Mouse (Mus musculus) ES-E14 (cell line): ENCODE measurements around the gene Cybrd1. TPM values are rescaled to one million over a fixed set of nuclear protein-coding genes. Genes with fewer than 3 reads are reported as not detected.

Experiments used
- DNase-seq: peaks from one replicate; pipeline ENCODE4 v3.0.0-alpha.2; 2013; ENCODE audit warnings: low read depth, low spot score
- H3K27ac ChIP-seq: 2 replicates; pipeline ENCODE4 v1.5.1; 2012; ENCODE audit warnings: low read depth, mild to moderate bottlenecking, low read length, moderate library complexity, mixed read lengths; ENCODE audit not compliant: poor library complexity, insufficient read depth, severe bottlenecking
- H3K36me3 ChIP-seq: 2 replicates; pipeline ENCODE4 v1.6.1; 2012; ENCODE audit warnings: mild to moderate bottlenecking, low read length, moderate library complexity, mixed read lengths; ENCODE audit not compliant: control insufficient read depth, poor library complexity, insufficient read depth, severe bottlenecking
- H3K4me1 ChIP-seq, 2 experiments: fragments of 150-350 bp in 1 of 2; sonication (generic) in 1 of 2; 2 replicates each; pipeline ENCODE4 v1.6.1; 2012; ENCODE audit warnings: low read length in 2 of 2, mild to moderate bottlenecking in 1 of 2, mixed read lengths in 1 of 2; ENCODE audit not compliant: control insufficient read depth in 2 of 2, insufficient read depth in 2 of 2, poor library complexity in 1 of 2
- H3K4me3 ChIP-seq, 2 experiments: fragments of 150-350 bp in 1 of 2; sonication (generic) in 1 of 2; 2 replicates each; pipeline ENCODE4 v1.5.1; 2012; ENCODE audit warnings: low read length in 2 of 2, low read depth in 1 of 2, mild to moderate bottlenecking in 1 of 2, mixed read lengths in 1 of 2; ENCODE audit not compliant: insufficient read depth in 1 of 2, poor library complexity in 1 of 2, severe bottlenecking in 1 of 2
- H3K9ac ChIP-seq: 2 replicates; pipeline ENCODE4 v1.6.1; 2012; ENCODE audit warnings: low read depth, mild to moderate bottlenecking, low read length, mixed read lengths; ENCODE audit not compliant: poor library complexity, insufficient read depth, severe bottlenecking
- H3K9me3 ChIP-seq: fragments of 150-350 bp; sonication (generic); 2 replicates; pipeline ENCODE4 v1.6.1; 2012; ENCODE audit warnings: low read depth, mild to moderate bottlenecking, low read length; ENCODE audit not compliant: control insufficient read depth, insufficient read depth
- CHD2 ChIP-seq: IDR thresholded peaks from 2 replicates; pipeline ENCODE4 v1.6.1; 2014; ENCODE audit warnings: mild to moderate bottlenecking, low read depth, low read length, inconsistent platforms
- HCFC1 ChIP-seq: IDR thresholded peaks from 2 replicates; pipeline ENCODE4 v1.6.1; 2012; ENCODE audit warnings: low read length, inconsistent platforms, borderline replicate concordance; ENCODE audit not compliant: insufficient read depth
- MAFK ChIP-seq: IDR thresholded peaks from 2 replicates; pipeline ENCODE4 v1.6.1; 2014; ENCODE audit warnings: mild to moderate bottlenecking, low read depth, low read length, inconsistent platforms; ENCODE audit not compliant: insufficient read depth
- ZC3H11A ChIP-seq: IDR thresholded peaks from 2 replicates; pipeline ENCODE4 v1.6.1; 2012; ENCODE audit warnings: low read depth, mild to moderate bottlenecking, inconsistent platforms, low read length, borderline replicate concordance
- ZNF384 ChIP-seq: IDR thresholded peaks from 2 replicates; pipeline ENCODE4 v1.6.1; 2012; ENCODE audit warnings: low read depth, low read length, inconsistent platforms
- in situ Hi-C, 2 experiments: fragments of 600-800 bp; cut with MboI; formaldehyde crosslinking; loops; one replicate each; pipeline ENCODE4 v1.15.1; 2025; ENCODE audit warnings: low sequenced_read_pairs in 2 of 2, inconsistent platforms in 1 of 2; ENCODE audit not compliant: unreplicated experiment in 2 of 2
- total RNA-seq: library from RNA; depleted of rRNA; stranded (reverse); fragments of 300-350 nt; gene quantifications from 2 replicates; pipeline ENCODE4 v1.2.3, GENCODE M21; 2012

Gene Cybrd1
- total RNA-seq, 1 experiment, result 0.31 TPM

DNA sequence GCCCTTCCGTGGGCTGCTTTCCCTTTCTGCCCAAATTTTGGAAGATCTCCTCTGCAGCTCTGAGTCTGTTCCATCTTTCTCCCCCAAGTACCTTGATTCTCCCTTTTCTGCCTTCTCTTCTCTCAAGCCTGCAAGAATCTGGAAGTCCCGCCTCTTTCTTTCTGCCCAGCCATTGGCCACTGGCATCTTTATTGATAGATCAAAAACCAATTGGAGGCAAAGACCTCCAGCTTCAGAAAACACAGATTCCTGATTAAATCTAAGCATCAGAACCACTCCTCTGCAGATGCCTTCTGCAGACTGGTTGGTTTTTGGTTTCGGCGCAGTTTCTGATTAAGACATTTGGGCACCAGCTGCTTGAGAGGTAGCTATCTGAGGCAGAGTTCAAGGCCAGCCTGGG lies 22.9 kb downstream of the Cybrd1 start:
- no peaks in the 10 kb centered on the region for H3K36me3 ChIP-seq
- peak overlapping the region; percentile 26 to 57; a peak in 3 of 4 replicates for H3K4me3 ChIP-seq
- TF ChIP-seq CHD2, result peak; percentile 82
- no peak for TF ChIP-seq MAFK
- TF ChIP-seq ZC3H11A, result no peak
- TF ChIP-seq ZNF384, result no peak
- no peak for TF ChIP-seq HCFC1
- no peak overlapping the region for H3K27ac ChIP-seq
- H3K4me1 ChIP-seq, result peaks cover 0 to 3% of the 10 kb centered on the region in 2 experiments; a peak in 1 of 4 replicates
- no peak for DNase-seq
- in situ Hi-C loops, result no loop called here
- H3K9me3 ChIP-seq, result no peaks in the 10 kb centered on the region
- no peak overlapping the region; the same call in 1 of the 2 replicates for H3K9ac ChIP-seq

- no peaks in the 10 kb centered on the region for H3K9me3 ChIP-seq
- in situ Hi-C loops, result no loop called here
- H3K27ac ChIP-seq, result no peak overlapping the region
- H3K4me1 ChIP-seq, result peaks cover 0 to 3% of the 10 kb centered on the region in 2 experiments; a peak in 1 of 4 replicates
- H3K4me3 ChIP-seq, result no peak overlapping the region
- no peaks in the 10 kb centered on the region for H3K36me3 ChIP-seq
- no peak for TF ChIP-seq ZC3H11A
- no peak for TF ChIP-seq CHD2
- TF ChIP-seq MAFK, result no peak
- no peak for TF ChIP-seq ZNF384
- TF ChIP-seq HCFC1, result no peak
- H3K9ac ChIP-seq, result no peak overlapping the region
- no peak for DNase-seq
Measured at GRCm38 (mm10) chr2:71142410-71142809, 24.7 kb downstream of the Cybrd1 start.

DNA sequence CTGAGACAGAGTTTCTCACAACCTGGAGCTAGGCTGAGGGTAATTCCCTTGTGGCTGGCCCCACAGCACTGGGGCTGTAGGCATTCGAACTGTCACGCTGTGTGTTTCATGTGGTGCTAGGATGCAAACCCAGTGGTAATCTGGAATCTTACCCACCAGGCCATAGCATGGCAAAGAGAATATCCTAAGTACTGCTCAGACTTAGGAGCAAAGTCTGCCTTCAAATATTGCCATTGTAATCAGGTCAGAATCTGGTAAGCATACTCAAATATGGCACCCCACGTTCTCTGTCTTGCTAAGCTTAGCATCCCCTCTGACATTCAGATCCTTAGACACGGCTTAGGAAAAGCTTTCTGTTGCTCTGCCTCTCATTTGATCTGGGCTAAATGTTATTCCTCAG lies 28.1 kb downstream of the Cybrd1 start:
- DNase-seq, result no peak
- H3K27ac ChIP-seq, result no peak overlapping the region
- no peaks in the 10 kb centered on the region for H3K9me3 ChIP-seq
- TF ChIP-seq ZC3H11A (no peak), MAFK (no peak), ZNF384 (no peak), HCFC1 (no peak)
- no peaks in the 10 kb centered on the region for H3K36me3 ChIP-seq
- H3K9ac ChIP-seq, result no peak overlapping the region
- no peak overlapping the region for H3K4me3 ChIP-seq
- peaks cover 0 to 2% of the 10 kb centered on the region in 2 experiments; a peak in 1 of 4 replicates for H3K4me1 ChIP-seq
- in situ Hi-C loops, result no loop called here

DNA sequence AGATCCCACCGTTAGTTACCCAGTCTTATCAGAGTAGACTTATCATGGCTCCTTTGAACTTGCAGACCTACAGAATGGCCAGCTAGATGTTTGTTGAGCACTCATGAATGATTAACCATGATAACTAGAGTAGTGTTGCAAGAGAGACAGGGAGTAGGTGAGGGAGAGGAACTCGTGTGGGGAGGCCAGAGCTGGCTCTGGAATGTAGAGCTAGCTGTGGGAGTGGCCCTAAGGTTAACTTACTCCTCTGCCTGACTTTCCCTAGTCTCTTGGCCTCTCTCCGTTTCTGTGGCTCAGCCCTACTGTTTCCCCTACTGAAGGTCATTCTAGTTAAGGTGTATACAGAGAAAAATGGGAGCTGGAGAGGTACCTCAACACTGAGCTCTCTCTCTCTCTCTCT lies 28.5 kb downstream of the Cybrd1 start:
- Histone ChIP-seq H3K9ac (no peak overlapping the region), H3K27ac (no peak overlapping the region), H3K36me3 (no peaks in the 10 kb centered on the region), H3K4me1 (no peaks in the 10 kb centered on the region), H3K9me3 (no peaks in the 10 kb centered on the region), H3K4me3 (no peak overlapping the region)
- DNase-seq, result no peak
- in situ Hi-C loops, result no loop called here
- TF ChIP-seq CHD2 (no peak), HCFC1 (no peak), ZC3H11A (no peak), MAFK (no peak), ZNF384 (no peak)

- Histone ChIP-seq H3K4me1 (no peaks in the 10 kb centered on the region), H3K9ac (no peak overlapping the region), H3K36me3 (no peaks in the 10 kb centered on the region), H3K4me3 (no peak overlapping the region), H3K9me3 (no peaks in the 10 kb centered on the region), H3K27ac (no peak overlapping the region)
- in situ Hi-C loops, result no loop called here
- DNase-seq, result no peak
- TF ChIP-seq HCFC1 (no peak), ZC3H11A (no peak), CHD2 (no peak), MAFK (no peak), ZNF384 (no peak)
Measured at GRCm38 (mm10) chr2:71147816-71148215, 30.1 kb downstream of the Cybrd1 start.
